Mouse (Mus musculus) v-Abl transformed pro-B cells (cell line): Measurements from ENCODE around the gene Syt13.

ENCODE experiments used
- in situ Hi-C, 2 experiments: fragments of 400-800 bp; cut with MboI; formaldehyde crosslinking; loops; one replicate each; pipeline ENCODE4 v1.15.1; 2025; ENCODE audit not compliant: unreplicated experiment in 2 of 2

Syt13 gene

DNA sequence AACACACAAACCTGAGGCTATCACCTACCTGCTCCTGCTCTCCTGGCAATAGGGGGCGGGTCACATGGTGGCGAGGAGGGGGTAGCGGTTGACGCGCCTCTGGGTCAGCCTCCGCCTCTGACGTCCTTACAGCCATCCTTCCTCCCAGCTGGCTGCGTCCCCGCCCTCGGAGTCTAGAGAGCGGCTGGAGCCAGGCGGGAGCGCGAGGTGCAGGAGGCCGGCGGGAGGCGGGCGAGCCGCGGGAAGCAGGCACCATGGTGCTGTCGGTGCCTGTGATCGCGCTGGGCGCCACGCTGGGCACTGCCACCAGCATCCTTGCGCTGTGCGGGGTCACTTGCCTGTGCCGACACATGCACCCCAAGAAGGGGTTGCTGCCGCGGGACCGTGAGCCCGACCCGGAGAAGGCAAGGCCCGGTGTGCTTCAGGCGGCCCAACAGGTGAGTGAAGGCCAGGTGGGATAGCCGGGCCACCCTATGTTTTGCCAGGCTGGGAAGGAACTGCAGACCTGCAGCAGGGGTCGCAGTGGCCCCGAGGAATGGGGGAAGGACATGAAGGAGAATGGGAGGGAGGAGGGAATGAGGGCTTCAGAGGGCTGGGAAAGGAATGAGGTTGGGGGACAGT is at the start of gene Syt13:
Gene Syt13 (plus strand): TSS at position 166 of the 621 bp plus-strand sequence.
- in situ Hi-C loops, result loop anchor here (25.0 kb wide), 2 partner anchors 872 to 897 kb away; partner anchors contain the start of gene Ext2 (in 1 of the 2)

DNA sequence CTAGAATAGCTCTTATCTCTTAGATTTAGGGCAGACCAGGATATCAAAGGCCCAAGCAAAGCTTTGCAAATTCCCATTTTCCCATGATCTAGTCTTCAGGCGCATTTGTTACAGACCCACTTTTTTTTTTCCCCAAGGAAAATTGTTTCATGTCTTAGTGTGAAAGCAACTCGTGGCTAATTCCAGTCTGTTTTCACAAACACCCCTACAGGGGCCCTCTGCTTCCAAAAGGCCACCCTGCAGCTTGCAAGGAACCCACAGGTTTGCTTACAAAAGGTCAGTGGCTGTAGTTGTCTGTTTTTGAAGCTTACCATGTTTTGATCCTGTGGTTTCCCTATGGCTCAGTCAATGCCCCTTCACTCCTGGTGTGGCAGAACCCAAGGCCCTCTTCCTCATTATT is 48.3 kb upstream of the Syt13 start:
- in situ Hi-C loops, result no loop called here

DNA sequence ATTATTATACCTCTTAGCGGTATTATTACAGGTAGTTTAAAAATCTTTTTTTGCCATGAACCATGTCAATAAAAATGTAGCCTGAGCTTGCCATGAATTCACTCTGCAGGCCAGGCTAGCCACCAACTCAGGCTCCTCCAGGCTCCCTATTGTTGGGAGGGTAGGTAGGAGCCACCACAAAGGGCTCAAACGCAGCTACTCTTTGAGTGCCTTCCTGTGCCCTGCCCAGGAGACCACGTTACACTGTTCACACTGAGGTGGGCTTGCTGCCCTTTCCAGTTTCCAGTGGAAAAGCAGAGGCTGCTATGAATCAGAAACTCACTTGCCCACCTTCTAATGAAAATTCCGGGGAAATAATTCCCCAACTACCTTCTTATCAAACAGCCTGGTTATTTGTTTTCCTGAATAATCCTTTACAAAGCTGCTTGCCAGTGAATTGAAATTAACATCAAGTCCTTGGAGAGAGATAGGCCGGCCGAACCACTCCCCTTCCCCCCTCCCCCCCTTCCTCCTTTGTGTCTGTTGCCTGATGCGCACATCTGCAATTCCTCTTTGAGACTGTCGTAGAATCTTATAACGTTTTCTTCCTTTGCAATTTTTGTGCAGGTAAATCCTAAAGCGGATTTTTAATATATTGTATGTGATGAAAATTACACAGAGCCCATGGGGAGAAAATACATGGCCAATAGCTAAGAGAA is 44.6 kb upstream of the Syt13 start:
- in situ Hi-C loops, result no loop called here

DNA sequence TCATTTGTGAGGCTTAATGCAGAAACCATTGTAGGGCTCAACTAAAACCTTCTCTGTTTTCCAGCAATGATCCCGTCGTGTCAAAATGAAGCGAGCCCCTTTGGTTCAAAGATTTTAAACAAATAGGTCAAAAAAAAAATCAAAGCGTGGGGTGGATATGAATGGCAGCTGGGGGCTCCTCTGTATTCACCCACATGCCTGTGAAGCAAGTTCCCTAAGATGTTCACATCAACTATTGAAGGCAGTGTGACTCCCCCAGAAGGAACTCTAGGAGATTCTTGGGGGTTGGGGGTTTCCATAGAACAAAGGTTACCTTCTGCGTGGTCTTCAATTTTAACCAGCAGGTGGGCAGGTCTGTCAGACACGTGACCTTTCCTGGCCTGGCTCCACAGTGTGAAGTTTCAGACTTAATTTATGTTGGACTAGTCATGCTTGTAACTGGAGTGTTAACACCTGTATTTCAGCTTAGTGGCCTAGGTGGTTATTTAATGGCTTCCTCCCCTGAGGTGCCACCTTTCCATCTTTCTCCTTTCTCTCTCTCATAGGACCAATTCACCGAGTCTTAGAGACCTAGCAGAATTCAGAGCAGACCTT is 43.7 kb upstream of the Syt13 start:
- in situ Hi-C loops, result no loop called here

DNA sequence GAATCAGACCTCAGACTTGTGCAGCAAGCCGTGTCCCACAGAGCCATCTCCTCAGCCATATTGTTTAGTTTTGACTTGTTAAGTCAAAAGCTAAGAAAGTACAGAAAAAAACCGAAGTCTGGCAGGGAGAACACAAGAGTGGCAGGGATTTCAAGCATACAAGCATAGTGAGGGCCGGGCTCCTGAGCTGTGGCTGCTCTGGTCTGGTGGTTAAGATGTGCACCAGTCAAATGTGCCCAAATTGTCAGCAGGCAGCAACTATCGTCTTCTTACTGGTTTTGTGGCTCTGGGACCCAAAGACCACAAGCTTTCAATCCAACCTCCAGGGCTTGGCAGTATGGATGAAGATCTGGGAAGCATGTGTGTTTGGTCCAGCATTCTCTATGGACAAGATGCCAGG is 42.2 kb upstream of the Syt13 start:
- in situ Hi-C loops, result no loop called here

DNA sequence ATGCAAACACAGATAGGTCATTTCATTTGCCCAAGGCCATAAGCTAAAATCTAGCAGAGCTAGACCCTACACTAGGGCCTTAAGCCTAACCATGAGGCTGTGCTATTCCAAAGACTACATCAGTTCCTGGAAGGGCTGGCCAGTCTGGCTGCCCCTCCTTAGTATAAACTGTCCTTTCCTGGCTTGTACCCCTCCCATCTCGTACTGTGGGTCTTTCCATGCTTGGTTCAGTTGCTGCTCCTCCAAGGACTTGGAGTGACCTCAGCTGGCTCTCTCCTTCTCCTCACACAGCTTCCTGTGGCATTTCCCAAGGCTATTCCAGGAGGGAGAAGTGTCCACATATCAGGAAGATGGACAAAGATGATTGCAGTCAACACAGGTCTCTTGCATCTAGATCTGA is 40.3 kb upstream of the Syt13 start:
- in situ Hi-C loops, result no loop called here

DNA sequence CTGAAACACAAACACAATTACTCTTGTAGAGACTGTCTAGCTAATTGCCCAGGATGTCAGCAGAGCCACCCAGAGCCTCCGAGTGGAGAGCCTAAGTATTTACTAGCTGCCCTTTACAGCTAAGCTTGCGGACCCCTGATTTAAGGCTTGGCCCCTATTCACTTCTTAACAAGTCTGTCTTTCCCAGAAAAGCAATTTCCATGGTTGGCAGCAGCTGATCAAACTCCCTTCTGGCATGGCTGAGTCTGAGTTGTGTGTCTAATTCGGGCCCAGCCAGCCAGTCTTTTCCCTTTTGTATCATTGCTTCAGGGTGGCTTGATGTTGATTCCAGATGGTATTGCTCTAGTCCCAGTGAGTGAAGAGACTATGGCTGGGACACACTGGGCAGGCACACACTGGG is 37.4 kb upstream of the Syt13 start:
- in situ Hi-C loops, result no loop called here

DNA sequence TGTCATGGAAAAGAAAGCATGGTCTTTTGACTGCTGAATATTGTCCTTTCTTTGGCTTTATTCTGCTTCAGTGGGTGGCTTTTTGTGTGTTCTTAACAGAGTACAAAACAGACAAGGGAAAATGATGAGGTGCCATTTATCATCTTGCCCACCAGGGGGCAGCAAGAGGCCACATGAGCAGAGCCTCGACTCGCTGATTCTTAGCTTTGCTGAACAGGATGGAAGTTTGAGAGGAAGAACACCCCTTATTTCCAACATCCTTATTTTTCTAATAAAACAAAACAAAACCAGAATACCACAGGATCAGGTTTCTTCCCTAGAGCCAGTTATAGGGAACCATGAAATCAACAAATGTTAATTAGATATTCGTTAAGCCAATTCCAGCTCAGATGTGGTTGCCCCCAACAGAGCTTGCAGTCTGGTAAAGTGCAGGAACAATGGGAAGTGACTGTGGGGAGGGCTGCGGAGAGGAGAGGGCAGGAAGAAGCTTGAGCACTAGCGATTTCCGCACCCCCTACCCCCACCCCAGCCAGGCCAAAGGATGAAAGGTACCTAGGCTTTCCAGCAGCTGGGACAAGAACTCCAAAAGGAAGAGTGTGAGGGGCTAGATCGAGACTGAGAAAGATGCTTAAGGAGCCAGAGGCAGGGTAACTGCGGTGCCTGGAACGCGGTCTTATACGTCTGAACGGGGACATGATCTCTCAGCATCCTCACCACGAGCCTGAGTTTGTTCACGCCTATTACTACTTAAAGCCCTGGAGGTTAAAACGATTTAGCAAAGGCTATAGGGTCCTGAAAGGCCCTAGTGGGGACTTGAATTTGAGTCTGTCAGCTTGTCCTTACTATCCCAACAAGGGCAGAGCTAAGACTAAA is 31.6 kb upstream of the Syt13 start:
- in situ Hi-C loops, result loop anchor here (10.0 kb wide), 4 partner anchors 322 to 602 kb away; no protein-coding TSS in a partner anchor

DNA sequence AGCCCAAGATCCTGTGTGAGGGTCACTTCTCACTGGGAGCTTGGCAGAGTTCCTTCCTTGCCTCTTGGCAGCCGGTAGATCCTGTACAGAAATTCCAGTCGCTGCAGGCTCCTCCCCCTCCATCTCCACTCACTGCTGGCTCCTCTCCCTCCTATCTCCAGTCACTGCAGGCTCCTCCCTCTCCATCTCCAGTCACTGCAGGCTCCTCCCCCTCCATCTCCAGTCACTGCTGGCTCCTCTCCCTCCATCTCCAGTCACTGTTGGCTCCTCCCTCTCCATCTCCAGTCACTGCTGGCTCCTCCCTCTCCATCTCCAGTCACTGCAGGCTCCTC is 31.0 kb upstream of the Syt13 start:
- in situ Hi-C loops, result loop anchor here (10.0 kb wide), 4 partner anchors 321 to 601 kb away; no protein-coding TSS in a partner anchor

DNA sequence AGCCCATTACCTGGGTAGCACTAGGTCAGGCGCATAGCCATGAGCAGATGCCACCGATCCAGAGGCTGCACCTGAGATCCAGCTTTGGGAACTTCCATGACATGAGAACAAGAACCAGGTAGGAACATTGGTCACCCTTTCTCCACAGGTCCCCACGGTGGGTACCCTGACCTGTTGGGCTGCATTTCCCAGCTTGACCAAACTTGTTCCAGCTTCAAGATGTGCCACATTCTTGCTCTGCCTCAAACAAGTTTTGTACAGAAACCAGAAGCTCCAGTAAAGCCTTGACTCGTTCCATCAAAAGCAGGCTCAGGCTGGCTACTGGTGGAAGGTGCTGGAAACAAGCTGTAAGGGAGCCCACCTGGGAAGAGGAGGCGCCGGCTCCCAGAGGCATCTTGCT is 29.9 kb upstream of the Syt13 start:
- in situ Hi-C loops, result loop anchor here (10.0 kb wide), 4 partner anchors 320 to 600 kb away; no protein-coding TSS in a partner anchor

DNA sequence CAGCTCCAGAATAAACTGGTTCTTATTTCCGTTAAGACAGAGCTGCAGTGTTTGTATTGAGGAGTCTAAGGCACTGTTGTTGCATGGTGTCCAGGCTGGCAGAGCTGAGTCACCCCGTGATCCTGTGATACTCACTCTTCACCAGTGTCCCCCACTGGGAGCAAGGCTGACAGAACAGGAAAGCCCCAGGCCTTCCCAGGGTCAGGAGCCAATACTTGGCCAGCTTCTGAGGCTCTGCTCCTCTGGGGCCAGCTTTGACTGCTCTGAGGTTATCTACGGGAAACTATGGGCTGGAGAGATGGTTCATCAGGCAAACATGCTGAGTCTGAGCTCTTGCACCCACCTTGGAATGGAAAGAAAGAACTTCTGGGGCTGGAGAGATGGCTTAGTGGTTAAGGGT is 28.0 kb upstream of the Syt13 start:
- in situ Hi-C loops, result loop anchor here (10.0 kb wide), 4 partner anchors 318 to 598 kb away; no protein-coding TSS in a partner anchor

DNA sequence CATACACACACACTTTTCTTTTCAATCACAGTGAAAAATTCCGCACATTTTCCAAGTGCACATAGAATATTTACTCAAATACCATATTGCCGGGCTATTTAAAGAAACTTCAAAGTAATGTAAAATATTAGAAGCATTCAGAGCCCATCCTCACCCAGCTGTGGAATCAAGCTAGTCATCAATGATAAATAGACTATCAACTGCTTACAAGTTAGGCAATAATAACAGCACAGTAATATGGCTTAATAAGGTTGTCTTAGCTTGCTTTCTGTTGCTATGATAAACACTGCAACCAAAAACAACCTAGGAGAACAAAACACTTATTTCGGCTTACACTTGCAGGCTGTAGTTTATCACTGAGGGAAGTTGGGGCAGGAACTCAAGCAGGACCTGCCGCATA is 22.4 kb upstream of the Syt13 start:
- in situ Hi-C loops, result no loop called here

DNA sequence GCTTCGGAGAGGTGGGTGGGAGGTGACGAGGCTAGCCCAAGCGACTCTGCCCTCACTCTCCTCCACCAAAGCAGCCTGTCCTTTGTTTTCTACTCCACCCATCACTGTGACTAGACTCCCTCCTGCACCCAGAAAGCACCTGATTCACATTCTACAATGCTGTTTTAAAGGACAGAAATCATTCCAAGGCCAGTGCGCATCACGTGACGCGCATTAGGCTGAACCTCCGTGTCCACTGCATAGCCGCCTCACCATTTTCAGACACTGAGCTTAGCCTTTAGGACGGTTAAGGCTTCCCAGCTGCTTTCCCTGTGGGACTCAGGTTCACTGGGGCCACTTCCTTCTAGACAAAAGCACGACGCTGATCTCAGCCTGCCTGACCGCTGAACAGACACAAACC is 11.2 kb upstream of the Syt13 start:
- in situ Hi-C loops, result loop anchor here (5.0 to 25.0 kb wide), 7 partner anchors 54 to 909 kb away; partner anchors contain the start of gene Ext2 (in 1 of the 2)

DNA sequence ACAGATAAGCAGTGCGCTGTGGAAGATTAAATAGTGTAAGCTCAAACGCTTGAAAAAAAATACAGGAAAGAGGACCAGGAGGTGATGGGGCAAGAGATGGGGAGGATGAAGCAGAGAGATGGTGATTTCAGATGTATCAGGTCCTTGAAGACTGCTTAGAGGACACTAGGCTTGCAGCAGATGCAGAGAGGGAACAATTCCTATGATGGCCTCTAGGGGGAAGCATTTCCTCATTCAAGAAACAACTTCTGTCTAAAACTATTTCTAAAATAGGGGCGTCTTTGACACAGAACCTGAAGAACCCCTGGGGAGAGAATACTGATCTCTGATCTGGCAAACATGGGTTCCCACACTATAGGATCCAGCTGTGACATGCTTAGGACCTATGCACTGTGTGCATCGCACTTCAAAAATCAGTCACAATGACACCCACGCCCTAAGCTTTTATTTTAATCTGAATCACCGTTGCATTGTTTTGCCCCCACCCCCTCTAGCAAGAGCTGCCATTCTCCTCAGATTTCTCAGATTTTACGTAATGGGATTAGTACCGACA is 10.5 kb upstream of the Syt13 start:
- in situ Hi-C loops, result loop anchor here (5.0 to 25.0 kb wide), 7 partner anchors 53 to 908 kb away; partner anchors contain the start of gene Ext2 (in 1 of the 2)

DNA sequence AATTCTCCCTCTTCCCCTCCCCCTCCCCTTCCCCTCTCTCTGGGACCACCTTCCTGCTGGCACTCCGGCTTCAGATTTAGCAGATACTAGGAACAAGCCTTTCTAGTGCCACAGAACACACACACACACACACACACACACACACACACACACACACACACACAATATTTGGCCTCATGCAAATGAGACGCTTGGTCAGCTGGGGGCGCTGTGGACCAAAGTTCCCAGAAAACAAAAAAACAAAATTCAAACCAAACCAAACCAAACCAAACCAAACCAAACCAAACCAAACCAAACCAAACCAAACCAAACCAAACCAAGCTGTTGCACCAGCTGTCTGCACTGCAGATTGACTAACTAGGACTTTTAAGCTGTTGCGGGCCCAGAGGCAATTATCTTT is 4.5 kb upstream of the Syt13 start:
- in situ Hi-C loops, result loop anchor here (25.0 kb wide), 2 partner anchors 877 to 902 kb away; partner anchors contain the start of gene Ext2 (in 1 of the 2)

DNA sequence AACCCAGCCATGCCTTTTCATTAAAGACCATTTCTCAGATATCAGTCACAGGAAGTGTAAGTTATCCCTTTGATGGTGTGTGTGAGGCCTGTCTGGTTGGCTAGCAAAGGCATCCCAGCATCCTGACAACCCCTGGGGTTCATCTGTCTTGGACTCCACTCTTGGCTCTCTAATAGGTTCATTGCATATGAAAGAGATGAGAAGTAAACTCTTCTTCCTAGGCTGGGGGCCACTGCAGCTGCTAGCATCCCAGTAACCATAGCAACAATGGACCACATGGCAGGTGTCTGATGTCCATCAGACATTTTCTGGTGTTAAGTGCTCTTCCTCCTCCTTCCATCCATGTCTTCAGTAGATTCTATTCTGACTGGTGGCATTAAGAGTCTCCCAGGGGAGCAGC is 2.6 kb upstream of the Syt13 start:
- in situ Hi-C loops, result loop anchor here (25.0 kb wide), 2 partner anchors 875 to 900 kb away; partner anchors contain the start of gene Ext2 (in 1 of the 2)

DNA sequence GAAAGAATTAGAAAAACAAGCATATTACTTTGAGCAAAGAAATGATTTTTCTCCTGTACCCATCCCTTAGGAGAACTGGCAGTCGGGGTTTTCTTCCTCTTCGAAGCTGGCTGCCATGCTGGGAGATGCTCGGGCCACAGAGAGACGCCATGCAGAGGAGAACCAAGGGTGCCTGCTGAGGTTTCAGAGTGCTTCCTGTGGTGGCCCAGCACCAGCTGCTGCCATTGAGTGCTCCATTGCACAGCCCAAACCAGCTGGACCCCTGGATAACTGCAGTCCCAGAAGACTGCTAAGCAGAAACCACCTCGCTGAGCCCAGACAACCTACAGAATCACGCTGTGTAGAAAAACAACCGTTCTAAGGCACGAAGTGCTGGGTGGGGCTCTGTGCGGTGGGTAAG is 1.6 kb upstream of the Syt13 start:
- in situ Hi-C loops, result loop anchor here (25.0 kb wide), 2 partner anchors 874 to 899 kb away; partner anchors contain the start of gene Ext2 (in 1 of the 2)

DNA sequence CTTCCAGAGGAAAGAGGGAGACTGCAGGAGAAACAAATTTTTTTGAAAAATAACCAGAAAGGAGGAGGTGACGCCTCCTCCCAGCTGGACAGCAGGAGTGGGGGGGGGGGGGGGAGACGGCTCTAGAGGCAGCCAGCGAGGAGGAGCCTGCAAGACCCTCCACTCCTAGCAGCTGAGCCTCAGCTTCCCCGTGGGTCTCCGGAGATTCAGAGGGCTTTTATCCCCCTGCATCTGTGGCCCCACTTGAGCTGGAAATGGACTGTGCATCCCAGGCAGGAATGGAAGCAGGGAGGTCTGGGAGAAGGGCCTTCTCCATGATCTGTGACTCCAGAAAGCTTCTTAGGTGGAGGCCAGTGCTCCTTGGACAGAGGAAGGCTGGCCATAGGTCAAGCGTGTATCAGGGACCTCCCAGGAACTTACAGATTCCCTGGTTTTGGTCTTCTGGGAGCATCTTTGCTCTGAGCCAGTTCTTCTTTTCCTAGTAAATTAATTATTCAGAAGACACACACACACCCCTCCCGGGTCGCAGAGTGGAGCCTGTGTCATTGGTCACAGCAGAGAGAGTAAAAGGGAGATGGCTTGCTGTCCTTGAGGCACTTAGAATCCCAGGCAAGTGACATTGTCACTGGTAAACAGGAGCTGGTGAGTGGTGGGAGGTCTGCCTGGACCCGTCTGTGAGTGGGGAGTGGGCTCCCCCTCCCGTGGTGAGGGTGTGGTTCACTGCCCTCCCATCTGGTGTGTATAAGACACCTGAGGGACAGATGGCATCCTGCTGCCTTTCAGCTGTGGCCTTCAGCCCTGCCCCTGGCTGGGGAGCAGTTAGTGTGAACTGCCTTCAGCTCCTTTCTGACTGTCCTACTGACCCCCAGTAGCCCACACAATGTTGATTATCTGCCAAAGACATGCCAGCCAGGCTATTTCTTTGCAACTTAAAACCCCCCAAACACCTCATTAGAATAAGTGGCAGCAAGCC is 1.0 kb downstream of the Syt13 start:
- in situ Hi-C loops, result loop anchor here (25.0 kb wide), 2 partner anchors 871 to 896 kb away; partner anchors contain the start of gene Ext2 (in 1 of the 2)
